Mouse (Mus musculus) hindbrain, embryonic 10.5 days (tissue): ENCODE measurements around the gene Satb2. TPM values are rescaled to one million over a fixed set of nuclear protein-coding genes. Genes with fewer than 3 reads are reported as not detected.
A peak's percentile ranks its signal among the peaks of the same experiment; 100 is the strongest.

Experiments used
- DNase-seq: peaks from one replicate; pipeline ENCODE4 v3.0.0-alpha.2; 2017; ENCODE audit warnings: low spot score
- H3K27ac ChIP-seq: fragments of 300-500 bp; sonication (generic); 2 replicates; pipeline ENCODE4 v1.5.1; 2016; ENCODE audit warnings: mild to moderate bottlenecking, moderate library complexity
- H3K27me3 ChIP-seq: fragments of 300-500 bp; sonication (generic); 2 replicates; pipeline ENCODE4 v1.6.1; 2016; ENCODE audit warnings: mild to moderate bottlenecking; ENCODE audit not compliant: poor library complexity, insufficient read depth, severe bottlenecking
- H3K36me3 ChIP-seq: fragments of 300-500 bp; sonication (generic); 2 replicates; pipeline ENCODE4 v1.6.1; 2016; ENCODE audit warnings: mild to moderate bottlenecking, moderate library complexity
- H3K4me1 ChIP-seq: fragments of 300-500 bp; sonication (generic); replicated peaks from 2 replicates; pipeline ENCODE4 v1.6.1; 2016; ENCODE audit warnings: mild to moderate bottlenecking
- H3K4me3 ChIP-seq: fragments of 300-500 bp; sonication (generic); 2 replicates; pipeline ENCODE4 v1.5.1; 2016; ENCODE audit warnings: mild to moderate bottlenecking, moderate library complexity
- H3K9me3 ChIP-seq: fragments of 300-500 bp; sonication (generic); 2 replicates; pipeline ENCODE4 v1.6.1; 2016; ENCODE audit warnings: mild to moderate bottlenecking, moderate library complexity
- WGBS: fragments of 180-500 bp; shearing (Covaris S2); methylation state at CpG from one replicate; pipeline ENCODE4 v1.1.7; 2016; 5-methylcytosine and 5-hydroxymethylcytosine counted together
- polyA plus RNA-seq: library from polyadenylated mRNA; unstranded; fragments of >200 nt; fragmentation: Nextera tagmentation; extraction: Ambion mirVana; gene quantifications from 2 replicates; pipeline ENCODE4 v1.2.1, GENCODE M21; 2016

The Satb2 gene
- polyA plus RNA-seq, 1 experiment from 2014 or later, result 0.98 TPM

- Histone ChIP-seq H3K4me3 (no peak overlapping the region), H3K4me1 (peaks cover 8% of the 10 kb centered on the region), H3K36me3 (no peaks in the 10 kb centered on the region), H3K27ac (no peak overlapping the region), H3K9me3 (no peaks in the 10 kb centered on the region), H3K27me3 (no peaks in the 10 kb centered on the region)
- 17% methylated on average over 10 of the region's 10 CpGs for WGBS
- no peak for DNase-seq
These were observed 133.7 kb downstream of the Satb2 start for GRCm38 (mm10) chr1:56844551-56845330.

- DNase-seq, result no peak
- no peaks in the 10 kb centered on the region for H3K36me3 ChIP-seq
- H3K27ac ChIP-seq, result no peak overlapping the region
- H3K27me3 ChIP-seq, result no peaks in the 10 kb centered on the region
- no peak overlapping the region for H3K4me3 ChIP-seq
- no peaks in the 10 kb centered on the region for H3K9me3 ChIP-seq
- peaks cover 25% of the 10 kb centered on the region for H3K4me1 ChIP-seq
- WGBS, result 55% methylated on average over 1 of the region's 1 CpGs
These were observed 139.5 kb downstream of the Satb2 start for GRCm38 (mm10) chr1:56838901-56839300.

- Histone ChIP-seq H3K36me3 (peaks cover 6% of the 10 kb centered on the region), H3K27ac (peak overlapping the region; percentile 60), H3K27me3 (no peaks in the 10 kb centered on the region), H3K4me3 (no peak overlapping the region), H3K4me1 (peaks cover 39% of the 10 kb centered on the region), H3K9me3 (no peaks in the 10 kb centered on the region)
- 81% methylated on average over 6 of the region's 6 CpGs for WGBS
- no peak for DNase-seq
These were observed 144.2 kb downstream of the Satb2 start for GRCm38 (mm10) chr1:56833984-56834900.

- peak overlapping the region; percentile 79 for H3K27ac ChIP-seq
- H3K36me3 ChIP-seq, result peaks cover 6% of the 10 kb centered on the region
- no peaks in the 10 kb centered on the region for H3K27me3 ChIP-seq
- WGBS, result 18% methylated on average over 6 of the region's 6 CpGs
- no peaks in the 10 kb centered on the region for H3K9me3 ChIP-seq
- peak; percentile 78 for DNase-seq
- peaks cover 39% of the 10 kb centered on the region for H3K4me1 ChIP-seq
- H3K4me3 ChIP-seq, result no peak overlapping the region
These were observed 145.1 kb downstream of the Satb2 start for GRCm38 (mm10) chr1:56833307-56833706.

- no peaks in the 10 kb centered on the region for H3K27me3 ChIP-seq
- 81% methylated on average over 8 of the region's 8 CpGs for WGBS
- H3K4me1 ChIP-seq, result peaks cover 39% of the 10 kb centered on the region
- no peak overlapping the region for H3K4me3 ChIP-seq
- peaks cover 6% of the 10 kb centered on the region for H3K36me3 ChIP-seq
- H3K9me3 ChIP-seq, result no peaks in the 10 kb centered on the region
- no peak for DNase-seq
- H3K27ac ChIP-seq, result peak overlapping the region; percentile 79
These were observed 145.7 kb downstream of the Satb2 start for GRCm38 (mm10) chr1:56832738-56833137.

- H3K4me1 ChIP-seq, result no peaks in the 10 kb centered on the region
- no peaks in the 10 kb centered on the region for H3K27me3 ChIP-seq
- no peaks in the 10 kb centered on the region for H3K9me3 ChIP-seq
- DNase-seq, result no peak
- no peaks in the 10 kb centered on the region for H3K36me3 ChIP-seq
- WGBS, result 89% methylated on average over 5 of the region's 5 CpGs
- no peak overlapping the region for H3K4me3 ChIP-seq
- H3K27ac ChIP-seq, result no peak overlapping the region
These were observed 155.7 kb downstream of the Satb2 start for GRCm38 (mm10) chr1:56822735-56823134.

- Histone ChIP-seq H3K9me3 (no peaks in the 10 kb centered on the region), H3K4me1 (no peaks in the 10 kb centered on the region), H3K36me3 (no peaks in the 10 kb centered on the region), H3K27ac (no peak overlapping the region), H3K4me3 (no peak overlapping the region), H3K27me3 (no peaks in the 10 kb centered on the region)
- WGBS, result 89% methylated on average over 3 of the region's 3 CpGs
- DNase-seq, result no peak
These were observed 156.4 kb downstream of the Satb2 start for GRCm38 (mm10) chr1:56822025-56822424.

GRCm38 (mm10) chr1:56813506-56813905, 164.9 kb downstream of the Satb2 start:
- H3K27me3 ChIP-seq, result no peaks in the 10 kb centered on the region
- no peaks in the 10 kb centered on the region for H3K9me3 ChIP-seq
- H3K27ac ChIP-seq, result no peak overlapping the region
- no peaks in the 10 kb centered on the region for H3K4me1 ChIP-seq
- H3K4me3 ChIP-seq, result no peak overlapping the region
- no peak for DNase-seq
- no peaks in the 10 kb centered on the region for H3K36me3 ChIP-seq

- no peaks in the 10 kb centered on the region for H3K4me1 ChIP-seq
- no peaks in the 10 kb centered on the region for H3K36me3 ChIP-seq
- H3K9me3 ChIP-seq, result no peaks in the 10 kb centered on the region
- H3K27ac ChIP-seq, result no peak overlapping the region
- DNase-seq, result no peak
- no peaks in the 10 kb centered on the region for H3K27me3 ChIP-seq
- no peak overlapping the region for H3K4me3 ChIP-seq
- 93% methylated on average over 4 of the region's 4 CpGs for WGBS
These were observed 165.5 kb downstream of the Satb2 start for GRCm38 (mm10) chr1:56812961-56813360.

- Histone ChIP-seq H3K27ac (no peak overlapping the region), H3K36me3 (no peaks in the 10 kb centered on the region), H3K27me3 (no peaks in the 10 kb centered on the region), H3K9me3 (no peaks in the 10 kb centered on the region), H3K4me3 (no peak overlapping the region), H3K4me1 (no peaks in the 10 kb centered on the region)
- no peak for DNase-seq
- 94% methylated on average over 3 of the region's 3 CpGs for WGBS
These were observed 167.0 kb downstream of the Satb2 start for GRCm38 (mm10) chr1:56811486-56811885.

GRCm38 (mm10) chr1:56806006-56806405, 172.4 kb downstream of the Satb2 start:
- 85% methylated on average over 5 of the region's 5 CpGs for WGBS
- DNase-seq, result no peak
- no peaks in the 10 kb centered on the region for H3K9me3 ChIP-seq
- no peak overlapping the region for H3K4me3 ChIP-seq
- no peaks in the 10 kb centered on the region for H3K27me3 ChIP-seq
- no peaks in the 10 kb centered on the region for H3K36me3 ChIP-seq
- no peak overlapping the region for H3K27ac ChIP-seq
- H3K4me1 ChIP-seq, result no peaks in the 10 kb centered on the region

GRCm38 (mm10) chr1:56800611-56801010, 177.8 kb downstream of the Satb2 start:
- Histone ChIP-seq H3K27ac (no peak overlapping the region), H3K4me1 (no peaks in the 10 kb centered on the region), H3K4me3 (no peak overlapping the region), H3K9me3 (no peaks in the 10 kb centered on the region), H3K27me3 (no peaks in the 10 kb centered on the region), H3K36me3 (peaks cover 12% of the 10 kb centered on the region; the same call in 1 of the 2 replicates)
- no peak for DNase-seq
- 83% methylated on average over 7 of the region's 7 CpGs for WGBS

GRCm38 (mm10) chr1:56795016-56795608, 183.3 kb downstream of the Satb2 start:
- WGBS, result 84% methylated on average over 19 of the region's 19 CpGs
- no peak for DNase-seq
- no peak overlapping the region for H3K4me3 ChIP-seq
- H3K27ac ChIP-seq, result no peak overlapping the region
- H3K4me1 ChIP-seq, result no peaks in the 10 kb centered on the region
- H3K36me3 ChIP-seq, result peaks cover 17% of the 10 kb centered on the region
- H3K27me3 ChIP-seq, result no peaks in the 10 kb centered on the region
- no peaks in the 10 kb centered on the region for H3K9me3 ChIP-seq
